Mouse (Mus musculus) left cerebral cortex, adult 8-10 months (tissue): ENCODE results near the gene Pparg. TPM values are rescaled to one million over a fixed set of nuclear protein-coding genes. Genes with fewer than 3 reads are reported as not detected.

Source experiments
- DNase-seq, 2 experiments: peaks; one replicate each; pipeline ENCODE4 v3.0.0; 2022; ENCODE audit warnings: low spot score in 2 of 2
- total RNA-seq, 4 experiments: library from RNA; stranded (reverse); gene quantifications; 2 replicates each; pipeline ENCODE4 v1.2.4; 2022

Gene Pparg
- 1 to 10 TPM; 7.0 to 8.1 (median 7.5) TPM for total RNA-seq

DNA sequence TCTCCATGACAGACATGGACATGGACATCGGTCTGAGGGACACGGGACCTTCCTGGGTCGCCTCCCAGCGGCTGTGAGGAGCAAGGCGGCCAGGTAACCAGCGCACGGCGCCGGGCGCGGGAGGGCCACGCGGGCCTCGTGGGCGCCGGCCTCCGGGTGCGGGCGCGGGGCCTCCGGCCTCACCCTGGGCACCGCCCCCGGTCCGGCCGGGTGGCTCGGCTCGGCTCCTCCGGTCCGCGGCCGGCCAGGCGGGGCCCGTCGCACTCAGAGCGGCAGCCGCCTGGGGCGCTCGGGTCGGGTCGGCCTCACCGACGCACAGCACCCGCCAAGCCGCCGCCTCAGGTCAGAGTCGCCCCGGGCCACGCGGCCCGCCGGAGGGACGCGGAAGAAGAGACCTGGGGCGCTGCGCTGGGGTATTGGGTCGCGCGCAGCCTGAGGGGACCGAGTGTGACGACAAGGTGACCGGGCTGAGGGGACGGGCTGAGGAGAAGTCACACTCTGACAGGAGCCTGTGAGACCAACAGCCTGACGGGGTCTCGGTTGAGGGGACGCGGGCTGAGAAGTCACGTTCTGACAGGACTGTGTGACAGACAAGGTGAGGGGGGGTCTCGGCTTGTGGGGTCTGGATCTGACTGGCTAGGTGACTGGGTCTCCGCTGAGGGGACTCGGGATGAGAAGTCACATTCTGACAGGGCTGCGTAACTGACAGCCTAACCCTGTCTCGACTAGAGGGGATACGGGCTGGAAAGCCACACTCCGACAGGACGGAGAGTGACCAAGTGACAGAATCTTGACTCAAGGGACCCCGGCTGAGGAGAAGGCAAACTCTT is at the start of gene Pparg:
Pparg (plus strand) TSS at position 176 of the 830 bp plus-strand sequence.
- peak; percentile 11 to 26 for DNase-seq

DNA sequence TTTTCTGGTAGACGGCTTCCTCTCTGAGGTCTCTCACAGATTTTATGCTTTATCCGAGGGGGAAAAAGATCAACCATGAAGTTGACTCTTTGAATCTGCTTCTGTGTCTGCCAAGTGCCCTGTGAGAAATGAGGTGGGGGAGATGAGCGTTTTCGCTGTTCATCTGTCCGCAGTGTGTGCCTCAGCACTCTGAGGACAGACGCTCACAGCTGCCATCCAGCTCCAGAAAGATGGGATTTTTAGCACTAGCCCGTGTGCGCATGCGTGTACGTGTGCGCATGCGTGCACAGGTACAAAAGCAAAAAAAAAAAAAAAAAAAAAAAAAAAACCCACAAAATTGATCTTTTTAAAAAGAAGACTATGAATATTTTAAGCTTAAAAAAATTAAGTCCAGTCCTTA is 48.0 kb upstream of the Pparg start:
- DNase-seq = no peak

DNA sequence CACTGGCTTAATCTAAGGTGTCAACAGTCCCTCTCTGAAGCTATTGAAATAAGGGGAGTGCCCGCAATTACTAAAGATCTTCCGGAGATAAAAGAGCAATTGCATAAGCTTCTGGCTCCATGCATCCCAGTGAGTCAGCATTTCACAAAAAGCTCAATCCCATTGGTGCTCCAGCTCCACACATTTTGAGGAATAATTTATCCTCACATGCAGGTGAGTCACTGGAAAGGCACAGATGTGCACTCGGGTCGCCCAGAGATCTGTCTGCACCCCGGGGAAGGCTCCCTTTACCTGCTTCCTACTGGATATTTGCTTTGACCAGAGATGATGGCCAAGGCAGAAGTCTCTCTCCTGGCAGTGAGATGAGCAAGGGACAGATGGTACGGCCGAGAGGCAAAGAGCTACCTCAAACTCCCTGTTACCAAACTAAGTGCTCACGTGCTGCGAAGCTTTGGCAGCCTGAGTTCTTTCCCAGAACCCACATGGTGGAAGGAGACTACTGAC is 47.5 kb upstream of the Pparg start:
- DNase-seq = peak in 1 of 2 experiments; percentile 67

DNA sequence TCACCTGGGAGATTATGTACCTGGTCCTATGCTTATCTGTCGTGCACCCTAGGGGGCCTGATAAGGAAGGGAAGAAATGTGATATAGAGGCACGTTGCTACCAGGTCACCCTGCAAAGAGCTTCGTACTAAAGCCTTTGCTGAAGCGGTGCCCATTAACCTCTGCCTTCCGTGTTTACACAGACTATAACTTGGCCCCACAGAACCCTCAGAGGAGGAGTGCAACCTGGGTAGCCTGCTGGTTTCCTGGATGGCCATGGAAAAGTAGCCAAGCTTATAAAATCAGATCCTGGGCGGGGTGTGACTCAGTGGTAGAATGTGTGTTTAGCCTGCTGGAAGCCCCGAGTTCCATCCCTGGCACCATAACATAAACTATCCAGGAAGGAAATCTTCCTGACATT is 46.8 kb upstream of the Pparg start:
- no peak for DNase-seq

DNA sequence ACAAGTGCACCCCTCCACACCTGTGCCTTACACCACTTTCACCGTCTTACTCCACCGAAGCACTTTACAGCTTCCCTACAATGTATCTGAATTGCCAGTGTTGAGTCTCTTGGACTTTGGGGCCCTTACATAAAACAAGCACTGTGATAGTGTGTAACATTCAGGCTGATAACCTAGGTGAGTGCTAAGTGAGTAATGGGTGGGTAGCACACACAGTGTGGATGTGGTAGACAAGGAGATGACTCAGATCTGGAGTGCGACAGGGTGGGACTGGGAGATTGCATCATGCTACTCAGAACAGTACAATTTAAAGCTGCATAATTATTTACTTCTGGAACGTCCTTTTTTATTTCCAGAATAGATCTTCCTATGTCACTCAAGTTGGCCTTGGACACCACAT is 45.0 kb upstream of the Pparg start:
- peak in 1 of 2 experiments; percentile 39 for DNase-seq

DNA sequence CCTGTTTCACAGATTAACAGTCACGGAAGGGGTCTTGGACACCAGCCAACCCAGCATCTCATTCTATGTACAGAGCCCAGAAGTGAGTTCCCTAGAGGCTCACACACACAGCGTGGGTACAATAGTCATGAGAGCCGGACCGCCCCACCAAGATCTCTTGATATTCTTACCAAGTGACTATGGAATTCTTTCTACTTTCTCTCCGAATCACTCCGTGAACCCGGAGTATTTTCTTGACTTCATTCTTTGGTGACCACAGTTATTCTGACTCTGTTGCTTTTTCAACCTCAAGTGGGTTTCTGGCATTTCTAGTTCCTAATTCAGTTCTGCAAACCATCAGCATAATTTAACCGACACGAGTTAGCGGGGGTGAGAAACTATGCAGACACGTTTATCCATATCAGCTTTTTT is 43.9 kb upstream of the Pparg start:
- DNase-seq = no peak

DNA sequence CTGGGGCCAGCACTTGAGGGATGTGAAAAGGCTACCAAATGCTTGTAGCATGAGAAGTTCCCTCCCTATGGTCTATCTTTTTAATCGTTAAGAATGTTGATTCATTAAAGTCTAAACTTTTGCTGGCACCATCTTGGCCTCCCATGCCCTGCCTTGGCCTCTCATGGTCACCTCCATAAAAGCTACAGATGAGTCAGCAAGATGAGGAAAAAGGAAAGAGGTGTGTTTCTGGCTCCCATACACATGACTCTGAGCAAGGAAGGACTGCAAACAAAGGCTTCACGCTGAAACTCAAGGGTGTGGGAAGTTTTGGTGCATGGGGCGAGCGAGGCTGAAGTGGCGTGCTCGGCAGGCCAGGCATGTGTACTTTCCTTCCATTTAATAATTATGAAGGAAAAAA is 41.9 kb upstream of the Pparg start:
- no peak for DNase-seq

DNA sequence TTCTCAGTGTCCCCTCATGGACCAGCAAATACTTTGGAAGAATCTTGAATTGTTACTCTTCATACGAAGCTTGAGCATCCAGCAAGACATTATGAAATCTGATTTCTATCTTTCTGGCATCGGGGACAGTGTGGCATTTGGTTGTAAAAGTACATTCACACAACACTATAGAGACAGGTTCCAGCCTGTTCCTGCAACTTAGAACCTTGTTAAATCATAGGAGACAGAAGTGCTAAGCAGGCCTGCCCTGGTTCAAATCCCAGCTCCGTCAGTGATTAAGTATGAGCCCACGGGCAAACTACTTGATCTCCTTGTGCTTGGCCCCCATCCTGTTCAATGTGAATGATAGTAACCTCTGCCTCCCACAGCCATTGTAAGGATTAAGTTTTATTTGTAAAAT is 41.1 kb upstream of the Pparg start:
- DNase-seq = no peak

DNA sequence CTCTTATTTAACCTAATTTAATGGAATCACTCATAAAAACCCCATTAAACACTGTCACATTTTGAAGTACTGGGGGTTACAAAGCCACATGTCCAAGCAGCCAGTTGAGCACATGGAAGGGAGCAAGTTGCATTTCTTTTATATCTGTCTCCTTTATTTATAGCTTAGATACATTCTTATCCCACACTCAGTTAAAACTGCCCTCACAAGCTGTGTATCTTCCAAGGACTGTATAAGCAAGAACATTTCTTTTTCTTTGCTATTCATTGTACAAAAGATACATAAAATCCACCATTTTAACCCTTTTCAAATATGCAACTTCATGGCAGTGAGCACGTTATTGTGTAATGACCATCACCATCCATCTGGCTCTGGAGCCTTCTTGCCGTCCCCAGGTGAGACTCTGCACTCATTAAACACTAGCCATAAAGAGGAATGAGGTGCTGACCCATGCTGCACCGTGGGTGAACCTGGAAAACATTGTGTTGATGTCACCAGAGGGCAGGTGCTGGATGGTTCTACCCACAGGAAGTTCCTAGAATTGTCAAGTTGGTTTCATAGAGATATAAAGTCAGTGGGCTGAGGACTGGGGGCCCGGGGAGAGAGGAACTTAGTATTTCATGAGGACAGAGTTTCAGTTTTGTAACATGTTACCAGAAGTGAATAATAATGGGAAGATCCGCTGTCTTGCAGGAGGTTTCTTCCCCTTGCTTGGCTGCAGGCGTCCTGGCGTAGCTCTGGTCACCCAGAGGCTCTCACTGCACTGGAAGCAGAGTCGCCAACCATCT is 39.6 kb upstream of the Pparg start:
- no peak for DNase-seq

DNA sequence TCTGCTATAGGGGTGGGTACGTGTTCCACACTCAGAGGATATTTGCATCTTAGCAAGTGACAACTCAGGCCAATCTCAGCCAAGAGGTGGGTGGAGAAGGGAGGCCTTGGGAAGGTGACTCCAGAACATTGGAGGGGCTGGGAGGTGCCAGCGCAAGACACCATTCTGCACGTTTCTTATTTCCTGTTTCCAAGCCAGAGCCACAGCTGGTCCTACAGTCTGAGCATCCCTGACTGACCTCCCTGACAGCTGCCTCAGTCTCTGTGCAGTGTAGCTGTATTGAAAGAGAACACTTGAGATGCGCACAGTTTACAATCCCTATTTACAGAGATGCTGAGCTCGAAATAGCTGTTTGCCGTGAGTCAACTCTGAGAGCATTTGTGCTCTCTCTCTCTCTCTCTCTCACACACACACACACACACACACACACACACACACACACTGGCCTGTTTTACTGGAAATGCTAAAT is 38.8 kb upstream of the Pparg start:
- DNase-seq = peak in 1 of 2 experiments; percentile 68

DNA sequence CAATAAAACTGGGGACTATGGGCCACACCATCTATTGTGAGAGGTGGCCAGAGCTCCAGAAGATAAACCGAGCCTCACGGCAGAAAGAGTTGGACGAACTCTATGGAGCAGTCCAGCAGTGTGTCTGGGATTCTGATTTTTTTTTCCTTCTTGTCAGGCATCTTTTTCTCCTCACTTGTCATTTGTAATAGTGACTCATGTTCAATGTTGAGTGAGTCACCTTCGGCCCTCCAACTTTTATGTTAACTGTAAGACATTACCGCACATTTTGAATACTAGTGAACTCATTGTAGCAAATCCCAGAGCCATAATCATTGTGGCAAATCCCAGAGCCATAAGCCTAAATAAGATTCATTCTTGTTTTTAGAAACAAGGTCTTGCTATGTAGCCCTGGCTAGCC is 37.8 kb upstream of the Pparg start:
- no peak for DNase-seq

DNA sequence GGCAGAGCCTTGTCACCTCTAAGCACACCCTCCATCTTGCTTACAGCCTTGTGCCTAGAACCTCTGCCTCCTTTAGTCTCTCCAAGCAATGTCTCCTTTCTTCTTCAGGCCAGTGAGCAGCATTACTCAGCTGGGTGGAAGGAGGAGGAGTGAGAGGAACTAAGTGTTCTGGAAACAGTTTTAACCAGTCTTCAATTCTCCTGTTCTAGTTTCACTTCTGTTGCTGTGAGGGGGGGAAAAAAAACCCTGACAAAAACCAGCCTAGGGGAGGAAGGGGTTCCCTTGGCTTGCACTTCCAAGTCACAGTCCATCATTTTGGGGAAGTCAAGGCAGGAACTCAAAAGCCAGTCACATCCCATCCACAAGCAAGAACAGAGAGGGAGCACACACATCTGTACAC is 29.8 kb upstream of the Pparg start:
- no peak for DNase-seq

DNA sequence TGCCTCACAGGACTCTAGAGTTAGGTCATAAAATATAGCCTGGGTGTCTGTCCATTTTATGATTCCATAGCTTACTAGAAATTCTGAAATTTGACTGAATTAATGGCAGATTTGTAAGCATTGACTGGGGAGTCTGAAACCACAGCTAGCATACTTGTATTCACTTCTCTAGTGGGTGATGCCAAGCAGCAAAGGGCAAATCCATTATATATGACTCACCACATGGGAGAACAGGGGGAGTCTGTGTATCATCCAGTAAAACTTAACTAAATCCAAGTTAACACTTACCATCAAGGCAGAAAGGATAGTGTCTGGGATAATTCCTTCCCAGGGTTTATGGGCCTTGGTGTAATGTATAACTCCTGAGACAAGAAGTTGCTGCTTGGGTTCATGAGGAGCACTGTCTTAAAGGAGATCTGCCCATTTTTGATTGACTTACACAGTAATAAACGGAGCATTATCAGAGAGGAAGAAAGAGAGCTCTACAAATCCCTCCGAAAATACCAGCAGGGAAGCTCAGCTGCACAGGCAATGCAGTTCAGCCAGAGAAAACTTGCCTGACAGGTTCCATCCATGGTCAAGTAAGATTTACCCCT is 27.6 kb upstream of the Pparg start:
- DNase-seq = no peak

DNA sequence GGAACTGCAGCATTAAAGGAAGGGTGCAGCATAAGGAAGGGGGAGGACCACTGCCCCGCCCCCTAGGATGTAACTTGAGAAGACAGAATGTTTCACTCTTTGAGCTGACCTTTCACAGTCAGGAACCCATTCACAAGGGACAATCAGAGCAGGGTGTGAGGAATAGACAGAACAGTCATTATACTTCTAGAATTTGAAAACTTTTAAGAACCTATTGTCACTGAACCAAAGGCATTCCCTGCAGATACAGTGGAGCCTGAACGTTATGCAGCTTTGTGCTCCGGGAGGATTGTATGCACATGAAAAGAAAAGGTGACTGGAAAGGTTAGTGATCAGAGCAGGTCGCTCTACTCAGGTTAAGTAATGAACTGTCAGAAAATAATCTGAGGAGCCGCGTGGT is 25.2 kb upstream of the Pparg start:
- DNase-seq = no peak

DNA sequence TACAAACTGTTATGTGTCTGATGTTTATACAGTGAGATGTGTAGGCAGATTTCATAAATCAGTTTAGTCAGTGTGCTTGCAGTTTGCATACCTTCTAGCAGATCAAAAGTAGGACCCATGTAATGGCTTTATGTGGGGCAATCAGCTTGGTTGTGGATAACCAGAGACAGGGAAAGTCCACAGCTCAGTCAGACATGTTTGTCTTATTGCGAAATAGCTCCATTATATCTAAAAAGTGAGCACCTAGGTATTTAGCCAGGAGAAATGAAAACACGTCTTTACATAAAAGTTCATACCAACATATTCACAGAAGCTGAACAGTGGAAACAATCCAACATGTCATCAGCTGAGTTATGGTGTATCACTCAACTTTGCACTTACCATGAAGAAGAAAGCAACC is 20.7 kb upstream of the Pparg start:
- no peak for DNase-seq

DNA sequence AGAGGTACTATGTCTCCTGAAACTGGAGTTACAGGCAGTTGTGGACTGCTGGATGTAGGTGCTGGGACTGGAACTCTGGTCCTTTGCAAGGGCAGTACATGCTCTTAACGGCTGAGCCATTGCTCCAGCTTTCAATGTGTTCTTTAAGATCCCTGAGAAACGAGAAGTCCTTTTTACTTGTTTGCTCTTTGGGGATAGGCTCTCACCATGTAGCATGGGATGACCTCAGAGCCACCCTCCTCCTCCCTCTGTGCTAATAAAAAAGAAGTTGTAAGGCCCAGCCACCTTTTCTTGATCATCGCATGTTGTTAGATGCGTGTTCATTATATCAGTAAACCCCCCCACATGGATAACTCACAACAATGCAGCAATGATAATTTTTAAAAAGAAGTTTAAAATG is 17.7 kb upstream of the Pparg start:
- DNase-seq = no peak

DNA sequence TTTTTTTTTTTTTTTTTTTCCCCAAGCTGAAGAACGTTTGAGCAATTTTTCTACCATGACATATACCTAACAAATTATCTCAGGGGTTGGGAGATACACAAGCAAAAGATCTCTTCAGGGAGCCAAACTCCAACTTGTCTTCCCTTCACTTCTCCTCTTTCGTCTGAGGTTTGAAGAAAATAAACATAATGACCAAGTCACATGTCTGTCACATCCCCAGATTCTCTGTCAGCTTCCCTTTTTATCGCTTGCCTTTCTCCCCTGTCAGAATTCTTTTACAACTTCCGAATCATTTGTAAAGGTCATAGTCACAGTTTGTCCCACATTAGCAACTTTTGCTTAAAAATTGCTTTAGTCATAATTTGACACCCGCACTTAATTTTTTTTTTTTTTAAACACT is 17.2 kb upstream of the Pparg start:
- DNase-seq = no peak

DNA sequence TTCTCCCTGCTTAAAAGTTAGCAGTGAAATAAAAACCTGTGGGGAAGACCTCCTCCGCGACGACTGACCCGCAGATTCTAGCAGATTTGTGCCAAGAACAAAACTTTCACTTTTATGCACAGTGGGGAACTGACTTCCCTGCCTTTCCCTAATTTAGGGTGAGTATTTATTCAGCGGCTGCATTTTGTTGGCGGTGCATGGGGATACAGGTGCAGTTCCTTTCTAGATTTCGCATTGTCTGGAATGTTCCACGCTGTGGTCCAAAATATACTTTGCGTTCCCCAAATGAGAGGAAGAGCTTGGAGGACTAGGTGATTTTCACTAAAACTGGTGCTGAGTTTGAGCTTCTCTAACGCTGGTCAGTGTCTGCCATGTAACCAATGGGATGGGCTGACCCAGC is 16.6 kb upstream of the Pparg start:
- no peak for DNase-seq

DNA sequence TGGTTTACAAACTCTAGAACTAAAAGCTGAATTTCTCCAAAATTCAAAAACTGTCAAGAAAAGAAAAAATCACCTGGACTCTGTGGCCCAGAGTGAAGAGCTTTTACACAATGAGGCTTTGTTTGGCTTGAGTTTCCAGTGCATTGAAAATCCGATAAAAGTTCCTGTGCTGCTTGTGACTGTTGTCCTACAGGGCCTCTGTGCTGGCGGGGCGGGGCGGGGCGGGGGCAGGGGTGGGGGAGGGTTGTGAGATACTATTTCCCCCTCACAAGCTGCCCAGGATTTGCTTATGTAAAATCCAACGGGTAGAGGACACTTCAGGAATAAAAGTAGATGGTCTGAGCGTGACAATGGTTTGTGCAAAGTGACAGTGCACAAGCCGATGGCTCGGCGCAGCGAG is 16.2 kb upstream of the Pparg start:
- DNase-seq = no peak

DNA sequence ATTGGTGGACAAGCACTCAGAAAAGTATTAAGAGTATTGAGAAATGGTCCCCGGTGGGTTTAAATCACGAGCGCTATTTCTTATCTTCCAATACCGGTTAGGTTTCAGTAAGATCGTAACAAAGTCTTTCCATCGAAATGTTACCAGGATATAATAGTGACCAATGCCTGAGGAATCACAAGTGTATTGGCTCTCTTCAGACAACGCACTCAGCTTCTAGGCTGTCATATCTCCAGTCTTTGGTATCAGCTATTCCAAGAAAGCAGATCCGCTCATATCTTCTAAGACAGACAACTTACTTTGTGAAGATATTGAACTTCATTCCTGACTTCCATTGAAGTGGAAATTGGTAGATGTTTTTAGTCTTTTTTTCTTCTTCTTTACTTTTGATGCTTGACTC is 15.7 kb upstream of the Pparg start:
- DNase-seq = no peak

DNA sequence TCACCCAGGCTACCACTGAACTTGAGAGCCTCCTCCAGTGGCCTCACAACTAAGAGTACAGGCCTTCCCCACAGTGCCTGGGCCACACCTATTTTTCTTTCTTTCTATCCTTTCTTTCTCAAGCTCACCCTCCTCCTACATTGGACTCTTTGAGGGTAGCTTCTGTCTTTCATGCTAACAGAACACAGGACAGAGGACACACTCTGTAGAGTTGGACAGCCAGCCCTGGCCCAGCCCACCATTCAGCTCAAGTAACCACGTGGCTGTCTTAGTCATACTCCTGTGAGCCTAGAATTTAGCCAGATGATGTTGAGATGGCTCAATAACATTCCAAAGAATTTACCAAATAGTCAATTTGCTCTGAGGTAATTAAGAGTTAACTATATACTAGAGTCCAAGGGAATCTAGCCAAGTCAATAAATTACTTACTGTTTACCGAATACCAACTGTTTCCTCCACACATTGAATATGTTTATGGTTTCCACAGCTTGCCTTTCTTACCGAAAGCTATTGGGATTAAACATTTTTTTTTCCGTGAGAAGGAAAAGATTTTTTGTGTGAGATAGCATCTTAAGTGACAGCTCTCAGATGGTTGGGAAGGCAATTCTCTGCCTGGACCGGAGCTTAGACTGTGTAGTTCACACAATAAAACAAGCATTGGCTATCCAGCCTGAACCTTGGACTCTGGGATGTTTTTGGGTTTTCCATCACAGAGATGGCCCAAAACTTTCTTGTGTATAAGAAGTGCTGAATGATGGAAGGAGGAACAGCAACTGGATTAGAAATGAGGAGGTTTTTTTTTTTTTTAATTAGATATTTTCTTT is 10.9 kb upstream of the Pparg start:
- no peak for DNase-seq
